Mouse (Mus musculus): ENCODE results near the gene Dtx1. TPM values are rescaled to one million over a fixed set of nuclear protein-coding genes. Genes with fewer than 3 reads are reported as not detected.

Gene Dtx1
- total RNA-seq, 2 experiments from 2014 or later, result 67.2 to 78.5 TPM

DNA sequence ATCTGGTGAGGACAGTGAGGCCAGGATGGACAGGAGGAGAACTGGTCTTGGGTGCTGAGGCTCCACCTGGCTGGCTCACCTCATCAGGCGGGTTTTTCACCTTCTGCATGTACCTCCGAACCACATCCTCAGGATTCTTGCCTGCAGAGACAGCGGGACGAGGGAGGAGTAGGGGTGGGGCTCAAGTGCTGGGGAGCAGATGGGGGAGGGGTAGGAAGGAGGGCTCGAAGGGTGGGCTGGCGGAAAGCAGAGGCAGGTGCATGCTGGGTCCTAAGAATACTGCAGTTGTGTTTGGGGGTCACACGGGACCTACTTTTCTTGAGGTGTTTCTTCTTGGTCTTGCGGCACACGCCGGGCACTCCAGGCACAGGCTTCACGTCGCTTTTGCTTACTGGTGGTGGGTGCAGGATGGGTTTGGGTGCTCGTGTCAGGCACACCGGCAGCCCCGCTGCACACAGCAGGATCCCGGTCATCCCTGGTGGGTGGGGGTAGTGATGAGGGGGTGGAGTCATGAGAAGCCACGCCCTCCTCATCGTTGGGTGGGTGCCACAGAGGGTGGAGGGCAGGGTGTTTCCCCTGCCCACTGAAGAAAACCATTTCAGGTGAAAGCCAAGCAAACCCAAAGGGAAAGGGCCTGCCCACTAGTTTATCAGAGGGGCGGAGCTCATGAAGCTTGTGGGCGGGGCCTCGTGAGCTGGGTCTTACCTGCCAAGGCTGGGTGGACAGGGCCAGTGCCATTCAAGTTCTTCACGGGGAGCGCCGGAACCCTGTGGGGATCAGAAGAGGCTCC, 28.6 kb downstream of the Dtx1 start:
- DNase-seq (ENCODE audit: extremely low spot score in 1 of 2, low spot score in 1 of 2), result no peak

DNA sequence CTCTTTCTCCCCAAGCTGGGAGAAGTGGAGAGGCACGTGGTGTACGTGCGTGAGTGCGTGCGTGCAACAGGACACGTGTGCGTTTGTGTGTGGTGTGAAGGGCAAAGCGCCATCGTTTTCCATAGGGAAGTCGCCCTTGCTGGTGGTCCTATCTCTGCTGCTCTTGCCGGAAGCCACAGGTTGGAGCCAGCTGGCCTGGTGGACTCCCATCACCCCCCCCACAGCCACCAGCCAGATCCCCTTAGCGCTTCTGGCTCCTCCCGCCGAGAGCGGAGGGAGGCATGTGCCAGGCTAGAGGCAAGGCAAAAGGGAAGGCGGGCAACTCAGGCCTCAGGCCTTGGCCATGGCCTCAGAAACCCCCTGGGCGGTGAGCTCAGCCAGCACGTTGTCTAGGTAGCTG, 30.8 kb downstream of the Dtx1 start:
- DNase-seq (ENCODE audit: extremely low spot score in 1 of 2, low spot score in 1 of 2), result peak in 1 of 2 experiments; percentile 30

DNA sequence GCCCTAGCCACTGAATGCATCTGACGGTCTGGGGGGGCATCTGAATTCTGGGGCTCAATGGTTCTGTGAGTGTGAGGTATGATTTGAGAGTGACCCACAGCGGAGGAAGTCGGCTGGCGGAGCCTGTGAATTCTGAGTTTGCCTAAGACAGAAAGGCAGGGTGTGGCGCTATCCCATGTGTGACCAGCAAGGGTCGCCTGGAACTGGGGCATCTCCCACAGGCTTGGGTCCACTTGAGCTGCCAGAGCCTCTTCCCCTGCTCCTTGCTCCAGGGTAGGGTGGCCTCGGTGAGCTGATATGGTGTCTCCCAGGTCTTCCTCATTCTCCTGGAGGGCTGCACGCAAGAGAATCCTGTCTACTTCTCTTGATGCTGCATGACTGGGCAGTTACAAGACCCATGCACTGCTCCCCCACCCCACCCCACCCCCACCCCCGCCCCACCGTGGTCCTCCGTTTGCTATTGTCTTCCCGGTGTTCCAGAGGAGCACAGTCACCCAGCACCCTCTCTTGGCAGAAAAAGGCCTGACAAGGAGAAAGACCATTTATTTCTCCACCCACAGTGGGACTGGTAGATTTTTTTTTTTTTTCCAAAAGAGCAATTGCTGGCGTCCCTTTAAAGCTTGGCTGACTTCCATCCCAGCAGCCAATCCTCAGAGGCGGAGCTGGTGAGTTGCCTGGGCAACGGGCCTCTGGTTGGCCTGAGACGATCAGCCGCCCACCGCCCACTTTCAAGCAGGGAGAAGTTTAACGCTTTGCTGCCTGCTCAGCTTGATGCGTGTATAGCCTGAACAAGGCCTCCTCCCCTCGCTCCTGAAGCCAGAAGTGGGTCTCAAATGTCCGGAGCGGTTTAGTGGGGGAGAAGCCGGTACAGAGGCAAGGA, 31.8 kb downstream of the Dtx1 start:
- peak; percentile 72 to 76 for DNase-seq (ENCODE audit: extremely low spot score in 1 of 2, low spot score in 1 of 2)

DNA sequence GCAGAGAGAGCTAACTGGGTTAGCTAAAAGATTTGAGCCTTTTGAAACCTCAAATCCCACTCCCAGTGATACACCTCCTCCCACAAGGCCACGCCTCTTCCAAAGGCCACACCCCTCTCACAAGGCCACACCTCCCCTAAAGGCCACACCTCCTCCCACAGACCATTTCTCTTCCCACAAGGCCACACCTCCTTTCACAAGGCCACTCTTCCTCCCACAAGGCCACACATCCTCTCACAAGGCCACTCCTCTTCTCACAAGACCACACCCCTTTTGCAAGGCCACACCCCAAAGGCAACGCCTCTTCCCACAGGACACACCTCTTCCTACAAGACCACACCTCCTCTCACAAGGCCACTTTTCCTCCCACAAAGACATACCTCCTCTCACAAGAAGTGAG, 34.2 kb downstream of the Dtx1 start:
- no peak for DNase-seq (ENCODE audit: extremely low spot score in 1 of 2, low spot score in 1 of 2)

DNA sequence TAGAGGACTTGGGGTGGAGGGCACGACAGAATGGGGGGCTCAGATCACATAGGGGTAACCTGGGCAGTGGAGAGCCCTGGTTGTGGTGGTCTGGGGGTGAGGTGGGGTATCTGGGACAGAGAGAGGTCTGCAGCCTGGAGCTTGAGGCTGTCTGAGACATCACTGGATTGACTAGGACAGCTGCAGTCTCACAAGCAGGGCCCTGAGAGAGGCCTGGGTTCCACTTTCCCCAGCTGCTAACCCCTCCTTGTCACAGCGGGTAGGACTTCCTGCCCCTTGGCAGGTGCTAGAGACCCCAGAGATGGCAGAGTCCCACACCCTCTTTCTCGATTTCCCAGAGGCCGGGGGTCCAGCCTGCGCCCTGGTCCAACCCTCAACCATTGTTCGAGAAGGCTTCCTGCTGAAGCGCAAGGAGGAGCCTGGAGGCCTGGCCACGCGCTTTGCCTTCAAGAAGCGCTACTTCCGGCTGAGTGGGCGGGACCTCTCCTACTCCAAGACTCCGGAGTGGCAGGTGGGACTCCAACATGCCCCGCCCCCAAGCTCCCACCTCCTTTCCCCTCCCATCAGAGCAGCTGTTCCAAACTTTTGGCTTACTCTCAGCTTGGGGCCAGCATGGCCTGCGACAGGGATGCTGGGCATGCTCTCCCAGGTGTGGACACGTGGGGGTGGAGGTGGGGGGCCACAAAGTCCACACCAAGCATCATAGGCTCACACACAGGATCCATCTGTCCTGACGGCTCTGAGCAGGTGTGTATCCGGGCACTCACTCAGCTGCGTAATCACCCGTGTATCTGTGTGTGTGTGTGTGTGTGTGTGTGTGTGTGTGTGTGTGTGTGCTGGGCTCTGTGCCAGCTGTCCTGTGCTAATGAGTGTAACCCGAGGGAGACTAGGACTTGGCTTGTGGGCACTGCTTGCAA, 37.2 kb downstream of the Dtx1 start:
- no peak for DNase-seq (ENCODE audit: extremely low spot score in 1 of 2, low spot score in 1 of 2)

DNA sequence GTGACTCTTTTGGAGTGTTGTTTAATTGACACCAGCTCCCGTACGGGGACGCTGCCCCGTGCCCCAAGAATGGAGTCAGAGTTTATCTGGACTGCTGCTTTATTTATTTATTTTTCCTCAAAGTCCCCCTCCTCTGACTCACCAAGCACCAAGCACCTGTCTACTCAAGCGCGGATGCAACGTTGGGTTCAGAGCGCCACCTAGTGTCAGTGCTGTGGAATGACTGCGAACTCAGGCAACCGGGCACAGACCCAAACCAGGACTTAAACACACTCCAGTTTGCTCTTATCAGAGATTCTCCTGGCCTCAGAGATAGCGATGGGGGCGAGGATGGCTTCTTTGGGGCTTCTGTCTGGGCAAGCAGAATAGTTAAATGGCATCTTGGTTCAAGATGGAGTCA, 38.1 kb downstream of the Dtx1 start:
- peak; percentile 61 to 83 for DNase-seq (ENCODE audit: extremely low spot score in 1 of 2, low spot score in 1 of 2)

DNA sequence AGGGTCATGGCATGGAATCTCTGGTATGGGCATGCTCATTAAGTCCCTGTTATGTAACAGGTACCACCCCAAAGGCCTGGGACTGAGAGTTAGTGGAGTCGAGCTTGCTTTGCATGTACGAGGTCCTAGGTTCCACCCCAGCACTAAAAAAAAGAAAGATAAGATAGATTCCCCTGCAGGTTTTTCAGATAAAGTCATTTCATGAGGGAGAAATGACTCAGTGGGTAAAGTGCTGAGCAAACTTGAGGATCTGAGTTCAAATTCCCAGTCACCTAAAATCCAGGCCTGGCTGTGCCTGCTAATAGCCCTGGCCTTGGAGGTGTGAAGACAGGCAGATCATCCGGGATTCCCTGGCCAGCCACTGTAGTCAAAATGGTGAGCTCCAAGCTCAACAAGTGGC, 39.9 kb downstream of the Dtx1 start:
- no peak for DNase-seq (ENCODE audit: extremely low spot score in 1 of 2, low spot score in 1 of 2)

DNA sequence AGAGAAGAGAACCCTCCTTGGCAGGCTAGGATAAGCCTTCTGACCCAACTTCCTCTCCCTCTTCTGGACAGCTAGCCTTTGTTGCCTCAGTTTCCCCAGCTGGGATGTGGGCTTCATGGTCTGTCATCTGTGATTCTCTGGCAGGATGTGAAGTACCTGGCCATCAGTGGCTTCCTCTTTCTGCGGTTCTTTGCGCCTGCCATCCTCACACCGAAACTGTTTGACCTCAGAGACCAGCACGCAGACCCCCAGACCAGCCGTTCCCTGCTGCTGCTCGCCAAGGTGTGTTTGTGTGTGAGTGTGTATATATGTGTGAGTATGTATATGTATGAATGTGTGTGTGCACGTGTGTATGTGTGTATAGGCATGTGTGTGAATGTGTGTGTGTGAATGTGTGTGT, 41.6 kb downstream of the Dtx1 start:
- no peak for DNase-seq (ENCODE audit: extremely low spot score in 1 of 2, low spot score in 1 of 2)

DNA sequence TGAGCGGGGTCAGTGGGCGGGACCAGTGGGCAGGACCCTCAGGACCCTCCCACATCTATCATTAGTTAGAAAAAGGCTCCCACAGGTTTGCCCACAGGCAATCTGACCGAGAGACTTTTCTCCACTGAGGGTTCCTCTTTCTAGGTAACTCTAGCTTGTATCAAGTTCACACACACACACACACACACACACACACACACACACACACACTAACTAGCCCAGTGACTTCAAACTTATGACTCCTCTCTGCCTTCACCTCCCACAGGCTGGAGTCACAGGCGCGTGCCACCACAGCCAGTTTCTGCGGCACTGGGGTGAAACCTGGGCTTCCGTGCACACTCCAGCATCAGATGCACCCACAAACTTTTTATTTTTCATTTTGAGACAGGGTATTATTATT, 43.0 kb downstream of the Dtx1 start:
- no peak for DNase-seq (ENCODE audit: extremely low spot score in 1 of 2, low spot score in 1 of 2)

DNA sequence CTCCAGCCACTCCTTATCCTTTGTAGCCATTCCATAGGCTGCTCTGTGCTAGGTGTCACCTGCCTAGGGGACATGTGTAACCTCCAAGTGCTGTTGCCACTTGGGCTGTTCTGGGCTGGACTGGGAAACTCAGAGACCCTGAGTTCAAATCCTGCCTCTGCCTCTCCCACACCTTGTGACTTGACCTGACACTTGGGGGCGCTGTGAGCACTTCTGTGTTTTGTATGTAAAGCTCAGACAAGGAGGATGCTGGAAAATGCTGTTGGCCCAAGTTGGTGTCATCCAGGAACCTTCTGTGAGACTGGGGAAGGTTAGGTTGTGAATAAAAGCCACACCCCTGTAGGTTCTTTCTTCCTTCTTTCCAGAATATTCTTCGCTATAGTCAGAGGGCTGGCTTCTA, 46.8 kb downstream of the Dtx1 start:
- no peak for DNase-seq (ENCODE audit: extremely low spot score in 1 of 2, low spot score in 1 of 2)

DNA sequence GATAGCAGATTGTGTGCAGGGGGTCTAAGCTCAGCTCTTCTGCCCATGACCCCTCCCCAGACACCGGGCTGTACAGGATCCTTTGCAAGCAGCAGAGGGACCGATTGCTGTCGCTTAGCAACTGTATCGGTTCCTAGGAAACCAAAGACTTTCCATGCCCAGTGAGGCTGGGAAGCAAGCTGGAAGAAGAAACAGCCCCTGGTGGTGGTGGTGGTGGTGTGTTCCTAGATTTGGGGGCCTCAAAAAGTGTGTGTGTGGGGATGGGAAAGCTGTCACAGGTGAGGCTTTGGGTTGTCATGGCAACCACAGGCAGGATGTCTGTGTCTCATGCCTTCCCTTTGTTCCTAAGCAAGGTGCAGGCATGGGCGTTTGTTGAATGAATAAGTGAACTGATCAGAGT, 50.9 kb downstream of the Dtx1 start:
- no peak for DNase-seq (ENCODE audit: extremely low spot score in 1 of 2, low spot score in 1 of 2)

DNA sequence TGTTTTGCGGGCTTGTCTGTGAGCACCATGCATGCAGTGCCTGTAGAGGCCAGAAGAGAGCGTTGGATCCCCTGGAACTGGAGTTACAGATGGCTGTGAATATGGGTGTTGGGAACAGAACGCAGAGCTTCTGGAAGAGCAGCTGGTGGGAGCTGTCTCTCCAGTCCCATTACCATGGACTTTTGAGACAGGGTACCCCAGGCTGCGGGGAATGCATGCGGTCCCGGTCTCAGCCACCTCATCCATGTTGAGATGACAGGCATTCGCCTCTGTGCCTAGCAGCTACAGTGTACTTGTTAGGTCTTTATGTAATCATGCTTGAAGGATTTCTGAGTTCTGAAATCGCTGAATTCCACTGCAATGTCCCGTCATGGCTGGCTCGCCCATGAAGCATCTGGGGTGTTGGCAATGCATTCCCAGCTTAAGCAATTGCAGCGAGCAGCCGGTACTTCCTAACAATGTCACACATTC, 55.4 kb downstream of the Dtx1 start:
- peak in 1 of 2 experiments; percentile 53 for DNase-seq (ENCODE audit: extremely low spot score in 1 of 2, low spot score in 1 of 2)

DNA sequence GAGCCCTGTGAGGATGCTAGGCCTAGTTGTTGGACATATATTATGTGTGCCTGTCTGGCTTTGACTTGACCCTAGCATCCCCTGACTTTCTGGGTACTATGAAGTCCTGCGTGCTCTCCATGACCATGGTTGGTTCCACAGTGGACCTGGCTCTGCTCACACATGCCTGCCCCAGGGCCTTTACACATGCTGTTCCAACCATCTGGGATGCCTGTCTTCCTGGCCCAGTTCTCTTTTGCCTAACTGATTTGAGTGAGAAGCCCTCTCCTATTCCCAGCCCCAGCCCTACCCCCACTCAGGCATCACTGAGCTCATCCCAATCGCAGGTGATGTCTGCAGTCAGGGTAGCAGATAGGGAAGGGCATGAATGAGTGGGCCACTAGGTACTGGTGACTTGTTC, 57.9 kb downstream of the Dtx1 start:
- no peak for DNase-seq (ENCODE audit: extremely low spot score in 1 of 2, low spot score in 1 of 2)

DNA sequence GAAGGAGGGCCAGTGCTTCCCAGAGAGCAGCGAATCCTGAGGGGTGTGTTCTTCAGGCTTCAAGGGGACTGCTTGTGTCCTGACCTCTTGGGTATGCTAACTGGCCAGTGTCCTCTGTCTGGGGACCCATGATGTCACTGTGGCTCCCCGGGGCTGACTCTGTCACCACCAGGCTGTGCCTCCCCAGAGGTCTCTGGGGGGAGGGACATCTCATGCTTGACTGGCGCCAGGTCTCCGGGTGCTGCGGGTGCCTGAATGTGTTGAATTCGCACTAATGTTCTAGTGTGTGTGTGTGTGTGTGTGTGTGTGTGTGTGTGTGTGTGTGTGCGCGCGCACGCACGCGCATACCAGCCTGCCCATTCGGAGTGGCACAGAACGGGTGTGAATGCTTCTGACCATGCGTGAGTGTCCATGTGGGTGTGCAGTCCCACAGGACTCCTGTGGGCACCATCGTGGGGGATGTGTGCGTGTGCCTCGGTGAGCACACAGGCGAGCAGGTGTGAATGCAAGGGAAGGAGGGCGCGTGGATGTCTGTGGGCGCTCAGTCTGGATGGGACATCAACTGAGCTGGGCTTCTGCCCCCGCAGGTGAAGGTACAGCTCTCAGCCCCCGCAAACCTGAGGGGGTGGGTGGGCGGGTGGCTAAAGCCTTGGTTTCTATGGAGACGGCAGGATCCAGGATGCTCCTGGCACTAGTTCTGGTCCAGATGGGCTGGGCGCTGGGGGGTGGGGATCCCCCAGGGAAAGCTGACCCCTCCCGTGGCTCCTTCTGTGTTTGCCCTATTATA, 58.6 kb downstream of the Dtx1 start:
- no peak for DNase-seq (ENCODE audit: extremely low spot score in 1 of 2, low spot score in 1 of 2)

DNA sequence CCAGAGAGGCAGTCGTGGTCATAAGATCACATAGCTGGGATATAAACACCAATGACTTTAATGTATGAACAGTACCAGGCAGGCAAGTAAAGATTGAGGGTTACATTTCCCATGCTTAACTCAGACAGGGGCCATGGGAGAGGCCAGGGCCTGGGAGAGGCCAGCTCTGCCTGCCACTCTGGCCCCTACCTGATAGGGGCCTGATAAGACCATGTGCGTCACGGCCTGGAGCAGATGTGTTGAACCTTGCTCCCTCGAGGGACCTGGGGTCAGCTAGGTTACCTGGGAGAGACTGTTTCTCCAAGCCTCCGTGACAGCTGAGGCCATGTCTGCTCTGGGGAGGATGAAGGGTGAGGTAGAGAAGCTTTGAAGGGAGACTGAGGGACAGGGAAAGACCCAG, 60.5 kb downstream of the Dtx1 start:
- DNase-seq (ENCODE audit: extremely low spot score in 1 of 2, low spot score in 1 of 2), result no peak

DNA sequence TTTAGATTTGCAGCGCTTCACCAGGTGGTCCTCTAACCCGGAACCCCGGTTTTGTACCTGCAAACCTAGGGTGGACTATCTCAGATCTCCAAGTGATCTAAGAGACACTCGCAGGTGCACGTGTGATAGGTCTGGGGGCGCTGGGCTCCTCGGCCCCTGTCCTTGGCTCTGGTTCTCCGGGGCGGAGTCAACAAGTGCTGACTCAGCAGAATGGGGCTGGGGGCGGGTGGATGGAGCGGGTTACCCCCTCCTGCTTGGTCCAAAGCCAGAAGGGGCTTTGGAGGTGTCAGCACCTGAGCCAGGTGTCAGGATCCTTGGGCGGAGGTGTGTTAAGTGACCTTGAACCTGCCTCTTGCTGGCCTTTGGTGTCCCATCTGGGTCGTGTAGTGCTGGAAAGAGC, 61.8 kb downstream of the Dtx1 start:
- DNase-seq (ENCODE audit: extremely low spot score in 1 of 2, low spot score in 1 of 2), result no peak

DNA sequence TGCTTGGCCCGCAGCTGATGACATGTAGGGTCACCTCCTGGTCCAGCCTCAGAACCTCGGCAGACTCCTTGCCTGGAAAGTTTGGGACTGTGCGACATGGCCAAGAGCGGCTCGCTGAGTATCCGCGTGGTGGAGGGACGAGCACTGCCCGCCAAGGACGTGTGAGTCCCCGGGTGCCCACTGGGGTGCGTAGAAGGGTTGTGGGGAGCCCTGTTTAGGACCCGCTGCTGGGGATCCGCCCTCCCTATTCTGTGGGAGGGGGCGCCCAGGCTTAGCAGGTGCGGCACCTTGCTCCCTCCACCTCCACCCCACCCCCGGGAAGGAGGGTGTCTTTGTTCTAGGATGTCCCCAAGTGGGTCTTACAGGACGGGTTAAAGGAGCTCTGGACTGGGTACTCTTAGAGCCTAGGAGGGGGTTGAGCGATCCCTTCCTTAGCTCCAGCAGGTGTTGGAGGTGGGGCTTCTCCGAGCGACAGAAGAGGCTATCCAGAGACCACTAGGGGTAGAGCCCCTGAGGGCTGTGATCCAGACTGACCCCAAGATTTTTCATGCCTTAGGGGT, 62.3 kb downstream of the Dtx1 start:
- DNase-seq (ENCODE audit: extremely low spot score in 1 of 2, low spot score in 1 of 2), result no peak

DNA sequence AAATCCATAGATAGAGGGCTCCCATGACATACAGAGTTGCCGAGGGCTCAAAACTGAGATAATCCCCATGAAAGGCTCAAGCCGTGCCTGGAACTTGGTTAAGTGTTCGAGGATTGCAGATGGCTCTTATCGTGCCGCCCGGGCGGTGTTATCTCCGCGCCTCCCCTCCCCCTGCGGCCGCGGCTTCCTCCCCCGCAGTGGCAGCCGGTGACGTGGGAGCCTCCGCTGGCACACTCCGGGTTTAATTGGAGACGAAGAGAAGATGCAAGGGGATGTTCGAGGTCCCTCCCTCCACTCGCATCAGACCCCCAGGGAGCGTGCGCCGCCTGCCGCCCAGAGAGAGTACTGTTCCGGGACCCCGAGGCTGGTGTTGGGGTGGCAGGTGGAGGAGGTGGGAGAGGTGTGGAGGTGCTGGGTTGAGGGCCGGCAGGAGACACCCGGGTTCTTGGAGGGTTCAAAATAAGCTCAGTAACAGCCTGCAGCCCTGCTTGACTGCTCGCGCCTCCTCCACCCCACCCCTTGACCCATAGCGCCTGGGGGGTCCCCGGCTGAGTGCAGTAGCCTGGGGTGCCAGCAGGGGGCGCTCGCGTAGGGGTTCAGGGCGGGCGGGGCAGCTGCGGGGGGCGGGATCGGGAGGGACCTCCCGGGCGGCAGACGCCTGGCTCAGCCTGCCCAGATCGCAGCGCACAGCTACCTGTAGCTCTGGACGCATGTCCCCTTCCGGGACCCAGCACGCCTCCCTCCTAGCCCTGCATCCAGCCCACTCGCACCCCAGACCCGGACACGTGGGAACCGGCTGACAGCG, 63.0 kb downstream of the Dtx1 start, which contains the start of gene Rasal1:
TSS of gene Rasal1 (plus strand) at position 244 of the 805 bp plus-strand sequence.
- peak; percentile 77 to 80 for DNase-seq (ENCODE audit: extremely low spot score in 1 of 2, low spot score in 1 of 2)

All from layer of hippocampus, postnatal 25 days (tissue).